Mouse (Mus musculus) MEL (cell line): ENCODE measurements around the gene Vmp1. TPM values are rescaled to one million over a fixed set of nuclear protein-coding genes. Genes with fewer than 3 reads are reported as not detected.

Source experiments
- DNase-seq: peaks from one replicate; pipeline ENCODE4 v3.0.0; 2011; ENCODE audit warnings: low read depth, low spot score
- H3K27ac ChIP-seq: 2 replicates; pipeline ENCODE4 v1.5.1; 2012; ENCODE audit warnings: low read depth, mild to moderate bottlenecking, control low read depth, low read length, moderate library complexity; ENCODE audit not compliant: control insufficient read depth
- H3K27me3 ChIP-seq, 2 experiments: fragments of 150-350 bp in 1 of 2; sonication (generic) in 1 of 2; 2 replicates each; pipeline ENCODE4 v1.6.1; 2012; ENCODE audit warnings: low read length in 2 of 2, mild to moderate bottlenecking in 2 of 2, improper control_type of control experiment in 1 of 2, moderate library complexity in 1 of 2; ENCODE audit not compliant: insufficient read depth in 2 of 2, control insufficient read depth in 1 of 2
- H3K36me3 ChIP-seq, 2 experiments: 2 replicates each; pipeline ENCODE4 v1.6.1; 2012 to 2014; ENCODE audit warnings: low read length in 2 of 2, improper control_type of control experiment in 1 of 2, inconsistent platforms in 1 of 2, mild to moderate bottlenecking in 1 of 2; ENCODE audit not compliant: insufficient read depth in 2 of 2, control insufficient read depth in 1 of 2
- H3K4me1 ChIP-seq, 2 experiments: fragments of 150-350 bp in 1 of 2; sonication (generic) in 1 of 2; 2 replicates each; pipeline ENCODE4 v1.6.1; 2012; ENCODE audit warnings: low read length in 2 of 2, improper control_type of control experiment in 1 of 2, mild to moderate bottlenecking in 1 of 2; ENCODE audit not compliant: insufficient read depth in 2 of 2, control insufficient read depth in 1 of 2
- H3K4me3 ChIP-seq, 2 experiments: fragments of 150-350 bp in 1 of 2; sonication (generic) in 1 of 2; 2 replicates each; pipeline ENCODE4 v1.5.1; 2012; ENCODE audit warnings: low read depth in 2 of 2, low read length in 2 of 2, mild to moderate bottlenecking in 2 of 2, moderate library complexity in 2 of 2, control low read depth in 1 of 2, improper control_type of control experiment in 1 of 2; ENCODE audit not compliant: control insufficient read depth in 1 of 2, insufficient read depth in 1 of 2
- H3K79me2 ChIP-seq: 2 replicates; pipeline ENCODE4 v1.6.1; 2012; ENCODE audit warnings: mild to moderate bottlenecking, low read length, moderate library complexity; ENCODE audit not compliant: control insufficient read depth, poor library complexity, insufficient read depth
- H3K9ac ChIP-seq: 2 replicates; pipeline ENCODE4 v1.6.1; 2012; ENCODE audit warnings: low read depth, mild to moderate bottlenecking, control low read depth, low read length, moderate library complexity; ENCODE audit not compliant: control insufficient read depth, poor library complexity, severe bottlenecking
- H3K9me3 ChIP-seq: fragments of 150-350 bp; sonication (generic); replicated peaks from 2 replicates; pipeline ENCODE4 v1.6.1; 2012; ENCODE audit warnings: mild to moderate bottlenecking, low read length, improper control_type of control experiment, moderate library complexity; ENCODE audit not compliant: insufficient read depth
- BHLHE40 ChIP-seq: IDR thresholded peaks from 2 replicates; pipeline ENCODE4 v1.6.1; 2012; ENCODE audit warnings: low read depth, mild to moderate bottlenecking, inconsistent platforms, low read length, improper control_type of control experiment, borderline replicate concordance
- CHD1 ChIP-seq: IDR thresholded peaks from 2 replicates; pipeline ENCODE4 v1.6.1; 2012; ENCODE audit warnings: low read depth, mild to moderate bottlenecking, inconsistent platforms, low read length, improper control_type of control experiment
- CHD2 ChIP-seq: IDR thresholded peaks from 2 replicates; pipeline ENCODE4 v1.6.1; 2011; ENCODE audit warnings: low read length, improper control_type of control experiment
- CTCF ChIP-seq, 3 experiments: IDR thresholded peaks in 2 of 3; conservative IDR thresholded peaks in 1 of 3; 2 replicates each; pipeline ENCODE4 v1.5.1; 2011 to 2012; ENCODE audit warnings: low read length in 3 of 3, low read depth in 2 of 3, mild to moderate bottlenecking in 2 of 3, improper control_type of control experiment in 1 of 3, inconsistent platforms in 1 of 3, mixed read lengths in 1 of 3, moderate library complexity in 1 of 3; ENCODE audit not compliant: control insufficient read depth in 1 of 3, insufficient read depth in 1 of 3, poor library complexity in 1 of 3, severe bottlenecking in 1 of 3
- E2F4 ChIP-seq: IDR thresholded peaks from 2 replicates; pipeline ENCODE4 v1.6.1; 2011; ENCODE audit warnings: low read depth, low read length, improper control_type of control experiment, borderline replicate concordance
- ELF1 ChIP-seq: IDR thresholded peaks from 2 replicates; pipeline ENCODE4 v1.6.1; 2014; ENCODE audit warnings: low read depth, mild to moderate bottlenecking, inconsistent platforms, low read length, improper control_type of control experiment, moderate library complexity
- EP300 ChIP-seq, 2 experiments: IDR thresholded peaks; 2 replicates each; pipeline ENCODE4 v1.6.1; 2011; ENCODE audit warnings: improper control_type of control experiment in 2 of 2, low read length in 2 of 2, low read depth in 1 of 2, mild to moderate bottlenecking in 1 of 2
- ETS1 ChIP-seq: IDR thresholded peaks from 2 replicates; pipeline ENCODE4 v1.6.1; 2012; ENCODE audit warnings: low read depth, mild to moderate bottlenecking, inconsistent platforms, low read length, improper control_type of control experiment, moderate library complexity
- GABPA ChIP-seq: IDR thresholded peaks from 2 replicates; pipeline ENCODE4 v1.6.1; 2012; ENCODE audit warnings: low read depth, mild to moderate bottlenecking, inconsistent platforms, low read length, improper control_type of control experiment, moderate library complexity
- GATA1 ChIP-seq: IDR thresholded peaks from 2 replicates; pipeline ENCODE4 v1.6.1; 2011; ENCODE audit warnings: low read depth, low read length, improper control_type of control experiment
- HCFC1 ChIP-seq: IDR thresholded peaks from 2 replicates; pipeline ENCODE4 v1.6.1; 2012; ENCODE audit warnings: low read depth, mild to moderate bottlenecking, inconsistent platforms, low read length, improper control_type of control experiment, moderate library complexity
- KAT2A ChIP-seq: conservative IDR thresholded peaks from 2 replicates; pipeline ENCODE4 v1.6.1; 2012; ENCODE audit warnings: low read depth, low read length, improper control_type of control experiment, inconsistent platforms
- MAFK ChIP-seq: IDR thresholded peaks from 2 replicates; pipeline ENCODE4 v1.6.1; 2011; ENCODE audit warnings: low read depth, mild to moderate bottlenecking, low read length, improper control_type of control experiment, borderline replicate concordance
- MAZ ChIP-seq: IDR thresholded peaks from 2 replicates; pipeline ENCODE4 v1.6.1; 2012; ENCODE audit warnings: low read depth, mild to moderate bottlenecking, inconsistent platforms, low read length, improper control_type of control experiment
- MEF2A ChIP-seq: IDR thresholded peaks from 2 replicates; pipeline ENCODE4 v1.6.1; 2014; ENCODE audit warnings: low read depth, mild to moderate bottlenecking, inconsistent platforms, low read length, improper control_type of control experiment; ENCODE audit not compliant: poor library complexity, insufficient replicate concordance, severe bottlenecking; ENCODE audit errors: extremely low read depth
- MXI1 ChIP-seq: IDR thresholded peaks from 2 replicates; pipeline ENCODE4 v1.6.1; 2011; ENCODE audit warnings: mild to moderate bottlenecking, low read depth, low read length, improper control_type of control experiment
- MYB ChIP-seq: IDR thresholded peaks from 2 replicates; pipeline ENCODE4 v1.6.1; 2011; ENCODE audit warnings: mild to moderate bottlenecking, low read depth, low read length, improper control_type of control experiment
- MYC ChIP-seq: IDR thresholded peaks from 2 replicates; pipeline ENCODE4 v1.6.1; 2011; ENCODE audit warnings: low read depth, mild to moderate bottlenecking, low read length, improper control_type of control experiment, moderate library complexity
- NELFE ChIP-seq: IDR thresholded peaks from 2 replicates; pipeline ENCODE4 v1.6.1; 2011; ENCODE audit warnings: low read depth, low read length, improper control_type of control experiment
- NRF1 ChIP-seq: IDR thresholded peaks from 2 replicates; pipeline ENCODE4 v1.6.1; 2014; ENCODE audit warnings: low read depth, mild to moderate bottlenecking, inconsistent platforms, low read length, improper control_type of control experiment, moderate library complexity; ENCODE audit not compliant: poor library complexity, insufficient read depth, severe bottlenecking
- POLR2A ChIP-seq, 2 experiments: IDR thresholded peaks; 2 replicates each; pipeline ENCODE4 v1.6.1; 2011 to 2012; ENCODE audit warnings: low read length in 2 of 2, mild to moderate bottlenecking in 2 of 2, control low read depth in 1 of 2, improper control_type of control experiment in 1 of 2, low read depth in 1 of 2, moderate library complexity in 1 of 2; ENCODE audit not compliant: control insufficient read depth in 1 of 2, insufficient read depth in 1 of 2, poor library complexity in 1 of 2
- POLR2AphosphoS2 ChIP-seq: IDR thresholded peaks from 2 replicates; pipeline ENCODE4 v1.6.1; 2011; ENCODE audit warnings: low read length, improper control_type of control experiment
- POLR2AphosphoS5 ChIP-seq: IDR thresholded peaks from 2 replicates; pipeline ENCODE4 v1.6.1; 2012; ENCODE audit warnings: low read depth, borderline replicate concordance, mild to moderate bottlenecking, inconsistent platforms, low read length, moderate library complexity, mixed read lengths
- RAD21 ChIP-seq: IDR thresholded peaks from 2 replicates; pipeline ENCODE4 v1.6.1; 2011; ENCODE audit warnings: mild to moderate bottlenecking, low read depth, low read length, improper control_type of control experiment
- RCOR1 ChIP-seq: IDR thresholded peaks from 2 replicates; pipeline ENCODE4 v1.6.1; 2012; ENCODE audit warnings: low read depth, mild to moderate bottlenecking, inconsistent platforms, low read length, improper control_type of control experiment
- SIN3A ChIP-seq: IDR thresholded peaks from 2 replicates; pipeline ENCODE4 v1.6.1; 2012; ENCODE audit warnings: low read length, improper control_type of control experiment, inconsistent platforms
- SMC3 ChIP-seq: IDR thresholded peaks from 2 replicates; pipeline ENCODE4 v1.6.1; 2011; ENCODE audit warnings: low read depth, low read length, improper control_type of control experiment
- TAL1 ChIP-seq: IDR thresholded peaks from 2 replicates; pipeline ENCODE4 v1.6.1; 2012; ENCODE audit warnings: mild to moderate bottlenecking, inconsistent platforms, low read length, moderate library complexity, mixed read lengths
- TBP ChIP-seq: IDR thresholded peaks from 2 replicates; pipeline ENCODE4 v1.8.0; 2011; ENCODE audit warnings: low read depth, low read length, improper control_type of control experiment
- TCF12 ChIP-seq: IDR thresholded peaks from 2 replicates; pipeline ENCODE4 v1.6.1; 2014; ENCODE audit warnings: low read depth, mild to moderate bottlenecking, inconsistent platforms, low read length, improper control_type of control experiment, moderate library complexity
- UBTF ChIP-seq: IDR thresholded peaks from 2 replicates; pipeline ENCODE4 v1.6.1; 2012; ENCODE audit warnings: low read depth, mild to moderate bottlenecking, inconsistent platforms, low read length, improper control_type of control experiment, moderate library complexity, borderline replicate concordance; ENCODE audit not compliant: insufficient read depth
- USF1 ChIP-seq: IDR thresholded peaks from 2 replicates; pipeline ENCODE4 v1.6.1; 2014; ENCODE audit warnings: low read depth, mild to moderate bottlenecking, inconsistent platforms, low read length, improper control_type of control experiment, moderate library complexity
- USF2 ChIP-seq, 2 experiments: IDR thresholded peaks; 2 replicates each; pipeline ENCODE4 v1.6.1; 2011 to 2012; ENCODE audit warnings: improper control_type of control experiment in 2 of 2, low read length in 2 of 2, borderline replicate concordance in 1 of 2, inconsistent platforms in 1 of 2, low read depth in 1 of 2, mild to moderate bottlenecking in 1 of 2; ENCODE audit not compliant: insufficient read depth in 1 of 2
- ZC3H11A ChIP-seq: IDR thresholded peaks from 2 replicates; pipeline ENCODE4 v1.6.1; 2012; ENCODE audit warnings: low read depth, mild to moderate bottlenecking, inconsistent platforms, low read length, improper control_type of control experiment
- ZKSCAN1 ChIP-seq: IDR thresholded peaks from 2 replicates; pipeline ENCODE4 v1.6.1; 2012; ENCODE audit warnings: low read depth, mild to moderate bottlenecking, inconsistent platforms, low read length, improper control_type of control experiment, moderate library complexity
- ZMIZ1 ChIP-seq: IDR thresholded peaks from 2 replicates; pipeline ENCODE4 v1.6.1; 2012; ENCODE audit warnings: low read depth, mild to moderate bottlenecking, inconsistent platforms, low read length, improper control_type of control experiment, moderate library complexity
- ZNF384 ChIP-seq: IDR thresholded peaks from 2 replicates; pipeline ENCODE4 v1.6.1; 2012; ENCODE audit warnings: low read depth, mild to moderate bottlenecking, inconsistent platforms, low read length, improper control_type of control experiment
- polyA plus RNA-seq, 2 experiments: library from polyadenylated mRNA; stranded (reverse) in 1 of 2; unstranded in 1 of 2; fragments of >175 nt in 1 of 2; fragments of >200 nt in 1 of 2; gene quantifications; 2 replicates each; pipeline versions ENCODE4 v1.2.1 to v1.2.4; 2012; ENCODE audit warnings: low replicate concordance in 2 of 2, low read depth in 1 of 2; ENCODE audit not compliant: insufficient read length in 2 of 2, insufficient read depth in 1 of 2, missing spikeins in 1 of 2
- total RNA-seq: library from RNA; depleted of rRNA; stranded (reverse); fragments of 300-350 nt; gene quantifications from 2 replicates; pipeline ENCODE4 v1.2.3, GENCODE M21; 2012

The Vmp1 gene
- total and polyA plus RNA-seq, 3 experiments = 61.8 to 94.9 TPM; not detected in 1

GRCm38 (mm10) chr11:86592993-86593392, 90.6 kb downstream of the Vmp1 start:
- H3K36me3 ChIP-seq = peaks cover 0 to 56% of the 10 kb centered on the region in 2 experiments; a peak in 2 of 4 replicates
- TF ChIP-seq BHLHE40 = peak; percentile 69
- no peak for TF ChIP-seq CTCF (IDR thresholded peaks at IDR 0.05 in 2 of 3, conservative IDR thresholded peaks at IDR 0.05 in 1 of 3; ENCODE audit: control insufficient read depth in 1 of 3, insufficient read depth in 1 of 3, low read depth in 2 of 3, low read length in 3 of 3, poor library complexity in 1 of 3, severe bottlenecking in 1 of 3)
- no peak for TF ChIP-seq POLR2AphosphoS5
- no peak for TF ChIP-seq NRF1
- TF ChIP-seq UBTF = no peak
- no peak for TF ChIP-seq ZKSCAN1
- peak in 1 of 2 experiments; percentile 90; a peak in 2 of 4 replicates for TF ChIP-seq POLR2A (IDR thresholded peaks at IDR 0.05; ENCODE audit: control insufficient read depth in 1 of 2, insufficient read depth in 1 of 2, low read depth in 1 of 2, low read length in 2 of 2, poor library complexity in 1 of 2)
- peak; percentile 97 for TF ChIP-seq GATA1
- TF ChIP-seq ZMIZ1 = peak; percentile 91
- TF ChIP-seq CHD2 = peak; percentile 89
- peak; percentile 58; the same call in 1 of the 2 replicates for TF ChIP-seq MXI1
- peak; percentile 92 for TF ChIP-seq TCF12
- no peak for TF ChIP-seq USF2 (IDR thresholded peaks at IDR 0.05; ENCODE audit: borderline replicate concordance in 1 of 2, insufficient read depth in 1 of 2, low read depth in 1 of 2, low read length in 2 of 2)
- TF ChIP-seq HCFC1 = peak; percentile 47
- TF ChIP-seq RAD21 = no peak
- TF ChIP-seq KAT2A = peak; percentile 28; the same call in 1 of the 2 replicates
- TF ChIP-seq MYC = peak; percentile 86
- TF ChIP-seq MEF2A = no peak
- TF ChIP-seq USF1 = no peak
- TF ChIP-seq RCOR1 = peak; percentile 80
- TF ChIP-seq SIN3A = peak; percentile 99
- peak; percentile 99 for TF ChIP-seq MYB
- peak; percentile 99 to 100 for TF ChIP-seq EP300 (IDR thresholded peaks at IDR 0.05; ENCODE audit: low read depth in 1 of 2, low read length in 2 of 2)
- peak; percentile 80 for TF ChIP-seq MAFK
- peak; percentile 99 for TF ChIP-seq ETS1
- peak; percentile 94 for TF ChIP-seq POLR2AphosphoS2
- TF ChIP-seq E2F4 = no peak
- TF ChIP-seq ZC3H11A = no peak
- TF ChIP-seq MAZ = peak; percentile 85
- no peak for TF ChIP-seq ELF1
- TF ChIP-seq TAL1 = peak; percentile 27
- peak; percentile 93 for TF ChIP-seq NELFE
- no peak; the same call in 1 of the 2 replicates for TF ChIP-seq GABPA
- peak; percentile 33; the same call in 1 of the 2 replicates for TF ChIP-seq ZNF384
- no peak for TF ChIP-seq CHD1
- TF ChIP-seq SMC3 = no peak
- peak; percentile 95 for TF ChIP-seq TBP

More at GRCm38 (mm10) chr11:86592993-86593392, 90.6 kb downstream of the Vmp1 start:
- peaks cover 5% of the 10 kb centered on the region for H3K79me2 ChIP-seq
- H3K9ac ChIP-seq = peak overlapping the region; percentile 82
- H3K27me3 ChIP-seq = no peaks in the 10 kb centered on the region
- H3K4me3 ChIP-seq = peak overlapping the region; percentile 33 to 37
- H3K27ac ChIP-seq = peak overlapping the region; percentile 100
- no peaks in the 10 kb centered on the region for H3K9me3 ChIP-seq
- peak; percentile 99 for DNase-seq
- peaks cover 29 to 35% of the 10 kb centered on the region in 2 experiments for H3K4me1 ChIP-seq
